Mouse (Mus musculus) frontal cortex, adult (tissue): ENCODE measurements around the gene Ugt1a9.
"Not testable (repeated sequence)": the region's sequence is repeated elsewhere in the genome, so short reads cannot be mapped to it uniquely, and the experiment has no call there.

Experiments used
- ATAC-seq: cut with Nextera tagmentation; 2 replicates; pipeline ENCODE4 v1.9.2; 2017; ENCODE audit warnings: mild to moderate bottlenecking, moderate library complexity, mixed read lengths; ENCODE audit not compliant: low TSS enrichment

Ugt1a9 gene

GRCm38 (mm10) chr1:88070495-88070894 is at the start of gene Ugt1a9:
TSS of gene Ugt1a9 (plus strand) at chr1:88070800.
- no peak for ATAC-seq

GRCm38 (mm10) chr1:88025244-88025643 is 45.4 kb upstream of the Ugt1a9 start:
- not testable (repeated sequence) for ATAC-seq

DNA sequence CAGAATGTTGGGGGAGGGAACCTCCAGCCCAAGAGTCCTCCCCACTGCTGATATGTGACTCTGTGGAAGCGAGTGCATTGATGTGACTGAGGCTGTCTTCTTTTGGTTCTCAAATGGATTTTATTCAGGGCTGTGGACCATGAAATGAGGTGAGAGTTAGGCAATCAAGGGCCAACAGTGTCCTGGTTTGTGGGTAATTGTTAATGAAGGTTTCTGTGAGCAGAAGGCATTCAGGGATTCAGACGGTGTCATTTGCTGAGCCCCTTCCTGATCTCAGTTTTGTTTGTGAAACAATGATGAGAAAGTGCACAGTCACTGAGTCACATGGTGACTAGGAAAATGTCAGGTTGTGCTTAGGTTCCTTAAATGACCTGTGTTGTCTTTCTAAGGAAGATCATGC is 27.6 kb upstream of the Ugt1a9 start:
- ATAC-seq, result not testable (repeated sequence)

- not testable (repeated sequence) for ATAC-seq
These were observed 25.7 kb upstream of the Ugt1a9 start for GRCm38 (mm10) chr1:88044832-88045437.

- not testable (repeated sequence) for ATAC-seq
These were observed 23.2 kb upstream of the Ugt1a9 start for GRCm38 (mm10) chr1:88047408-88047807.

GRCm38 (mm10) chr1:88055088-88055487 is 15.5 kb upstream of the Ugt1a9 start, which contains the start of gene Ugt1a10:
TSS of gene Ugt1a10 (plus strand) at chr1:88055388.
- no peak for ATAC-seq

GRCm38 (mm10) chr1:88066472-88067102 is 4.0 kb upstream of the Ugt1a9 start:
- ATAC-seq, result not testable (repeated sequence)

DNA sequence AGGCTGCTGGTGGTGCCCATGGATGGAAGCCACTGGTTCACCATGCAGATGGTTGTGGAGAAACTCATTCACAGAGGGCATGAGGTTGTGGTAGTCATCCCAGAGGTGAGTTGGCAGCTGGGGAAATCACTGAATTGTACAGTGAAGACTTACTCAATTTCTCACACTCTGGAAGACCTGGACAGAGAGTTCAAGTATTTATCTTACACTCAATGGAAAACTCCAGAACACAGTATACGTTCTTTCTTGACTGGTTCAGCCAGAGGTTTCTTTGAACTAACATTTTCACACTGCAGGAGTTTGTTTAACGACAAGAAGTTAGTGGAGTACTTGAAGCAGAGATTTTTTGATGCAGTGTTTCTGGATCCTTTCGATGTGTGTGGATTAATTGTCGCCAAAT is 302 bp downstream of the Ugt1a9 start:
- ATAC-seq, result no peak

GRCm38 (mm10) chr1:88074471-88074870 is 3.9 kb downstream of the Ugt1a9 start:
- ATAC-seq, result no peak

DNA sequence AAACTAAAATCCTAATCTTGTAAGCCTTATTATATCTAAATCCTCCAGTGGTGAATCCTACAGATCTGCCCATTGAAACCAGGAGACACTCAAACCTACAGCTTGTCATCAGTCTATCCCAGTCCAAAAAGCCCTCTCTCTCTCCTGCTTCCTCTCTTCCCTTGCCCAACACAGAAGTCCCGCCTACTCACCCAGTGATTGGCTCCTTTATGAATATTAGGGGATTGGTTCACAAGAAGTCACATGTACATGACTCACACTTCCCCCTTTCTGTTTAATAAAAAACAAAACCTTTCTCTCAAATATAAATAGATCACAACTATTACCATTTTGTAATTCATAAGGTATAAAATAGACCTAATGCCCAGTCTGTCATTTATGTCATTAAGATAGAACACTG is 6.5 kb downstream of the Ugt1a9 start:
- no peak for ATAC-seq

DNA sequence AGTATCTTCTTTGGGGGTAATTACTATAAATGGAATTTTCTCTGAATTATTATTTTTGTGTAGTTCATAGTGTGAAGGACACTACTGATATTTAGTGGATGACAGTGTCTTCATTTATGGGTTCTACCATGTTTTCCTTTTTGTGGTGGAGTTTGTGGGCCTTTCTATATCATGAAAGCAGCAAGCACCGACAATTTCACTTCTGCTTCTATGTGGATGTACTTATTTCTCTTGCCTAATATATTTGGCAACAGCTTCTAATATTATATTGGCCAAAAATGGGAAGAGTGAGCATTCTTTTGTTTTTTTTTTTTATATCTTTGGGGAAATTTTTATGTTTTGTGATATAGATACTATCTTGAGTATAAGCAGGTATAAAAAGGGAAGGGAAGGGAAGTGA is 11.1 kb downstream of the Ugt1a9 start:
- ATAC-seq, result no peak

- ATAC-seq, result no peak
These were observed 15.5 kb downstream of the Ugt1a9 start for GRCm38 (mm10) chr1:88086125-88086524.

DNA sequence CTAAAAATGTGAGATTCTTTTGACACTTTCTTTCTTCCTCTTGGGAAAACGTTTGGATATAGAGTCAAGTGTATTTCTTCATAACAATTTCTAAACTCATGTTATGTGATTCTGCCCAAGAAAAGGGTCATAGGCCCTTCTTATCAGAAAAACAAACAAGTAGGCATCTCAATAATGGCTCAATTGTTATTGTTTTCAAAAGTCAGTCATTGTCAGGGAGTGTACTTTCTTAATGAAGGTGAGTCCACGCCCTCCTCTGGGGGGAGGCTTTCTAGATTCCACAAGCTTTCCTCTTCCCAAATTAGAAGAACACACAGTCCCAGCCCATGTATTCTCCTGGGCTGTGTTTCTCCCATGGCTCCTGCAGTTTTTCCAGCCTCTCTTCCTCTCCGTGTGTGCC is 16.9 kb downstream of the Ugt1a9 start, which contains the start of gene Ugt1a8:
Ugt1a8 (plus strand) TSS at position 301 of the 400 bp plus-strand sequence.
- ATAC-seq, result no peak

GRCm38 (mm10) chr1:88092341-88092740 is 21.7 kb downstream of the Ugt1a9 start:
- no peak for ATAC-seq

DNA sequence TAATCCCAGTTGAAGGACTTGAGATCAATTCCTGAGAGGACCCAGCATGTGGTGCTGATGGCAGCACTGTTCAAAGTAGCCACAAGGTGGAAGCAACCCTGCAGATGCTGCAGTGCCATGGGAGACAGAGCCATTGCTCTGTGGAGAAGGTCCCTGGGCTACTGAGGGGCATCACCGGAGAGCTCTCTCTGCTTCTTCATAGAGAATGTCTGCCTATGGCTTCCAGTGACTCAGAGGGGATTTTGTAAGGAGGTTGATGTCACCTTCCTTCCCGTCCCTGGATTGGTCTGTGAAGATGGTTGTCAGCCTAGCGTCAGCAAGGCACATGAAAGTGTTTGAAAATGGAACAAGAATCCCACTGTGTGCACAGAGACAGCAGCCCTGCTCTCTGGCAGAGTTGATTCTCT is 23.7 kb downstream of the Ugt1a9 start:
- ATAC-seq, result not testable (repeated sequence)

- no peak for ATAC-seq
These were observed 24.4 kb downstream of the Ugt1a9 start, which contains the start of gene Ugt1a7c for GRCm38 (mm10) chr1:88094941-88095492. TSS of gene Ugt1a7c (plus strand) at chr1:88095062.

- not testable (repeated sequence) for ATAC-seq
These were observed 27.9 kb downstream of the Ugt1a9 start for GRCm38 (mm10) chr1:88098546-88098945.

DNA sequence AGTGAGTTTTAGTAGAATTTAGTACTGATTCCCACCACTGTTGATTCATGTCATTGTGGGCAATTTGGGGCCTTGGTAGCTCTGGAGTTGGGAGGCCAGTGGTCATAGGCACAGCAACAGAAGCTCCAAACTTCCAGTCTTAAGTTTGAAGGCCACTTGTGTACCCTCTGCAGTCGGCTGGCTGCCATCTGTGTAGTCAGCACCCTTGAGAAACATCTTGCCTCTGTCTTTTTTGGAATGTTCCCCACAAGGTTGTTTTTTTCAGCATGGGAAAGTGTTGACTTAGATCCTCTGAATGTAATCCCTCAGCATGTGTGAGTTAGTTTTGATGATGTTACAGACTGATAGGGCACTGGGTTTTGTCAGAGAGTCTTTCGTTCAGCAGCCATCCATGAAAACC is 29.1 kb downstream of the Ugt1a9 start:
- not testable (repeated sequence) for ATAC-seq

- ATAC-seq, result not testable (repeated sequence)
These were observed 32.4 kb downstream of the Ugt1a9 start, which contains the start of gene Ugt1a6b for GRCm38 (mm10) chr1:88103019-88103418. TSS of gene Ugt1a6b (plus strand) at chr1:88103252.

- not testable (repeated sequence) for ATAC-seq
These were observed 33.3 kb downstream of the Ugt1a9 start for GRCm38 (mm10) chr1:88103697-88104468.

DNA sequence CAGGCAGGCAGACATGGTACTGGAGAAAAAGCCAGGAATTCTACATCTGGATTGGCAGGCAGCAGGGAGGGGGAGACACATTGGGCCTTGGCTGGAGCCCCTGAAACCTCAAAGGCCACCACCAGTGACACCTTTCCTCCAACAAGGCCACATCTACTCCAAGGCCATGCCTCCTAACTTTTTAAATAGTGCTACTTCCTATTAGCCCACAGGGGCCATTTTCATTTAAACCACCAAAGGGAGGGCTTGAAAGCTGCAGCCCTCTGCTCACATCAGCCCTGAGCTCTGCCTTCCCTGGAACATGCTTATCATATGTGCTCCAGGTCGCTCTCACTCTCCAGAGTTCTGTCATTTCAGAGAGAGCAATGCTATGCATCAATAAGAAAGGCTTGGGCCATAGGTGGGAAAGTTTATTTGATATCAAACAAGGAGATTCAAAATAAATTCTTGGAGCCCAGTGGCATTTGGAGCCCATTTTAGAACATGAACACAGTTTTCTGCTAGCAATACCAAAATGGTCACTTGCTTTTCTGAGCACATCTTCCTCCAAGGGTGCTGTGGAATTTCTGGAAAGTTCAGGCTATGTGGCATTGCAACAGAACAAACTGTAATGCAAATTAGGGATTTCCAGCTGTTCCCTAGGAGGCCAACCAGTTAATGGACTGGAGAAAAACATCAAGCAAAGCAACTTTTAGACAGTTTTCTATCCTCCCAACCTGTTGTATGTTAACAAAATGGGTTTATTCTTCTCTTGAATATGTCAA is 34.2 kb downstream of the Ugt1a9 start:
- no peak for ATAC-seq
